Mouse (Mus musculus) G1E-ER4 (cell line): ENCODE results near the gene Epyc. TPM values are rescaled to one million over a fixed set of nuclear protein-coding genes. Genes with fewer than 3 reads are reported as not detected.

Experiments used
- GATA1 ChIP-seq: IDR thresholded peaks from one replicate; pipeline ENCODE4 v1.8.0; 2012; ENCODE audit warnings: low read length, inconsistent platforms
- polyA plus RNA-seq: library from polyadenylated mRNA; stranded (reverse); fragments of >175 nt; gene quantifications from 2 replicates; pipeline ENCODE4 v1.2.3, GENCODE M21; 2012

The Epyc gene
- not detected in 2 replicates for polyA plus RNA-seq

GRCm38 (mm10) chr10:97643768-97644167 lies at the start of gene Epyc:
Gene Epyc, plus strand, starts transcription at chr10:97644068.
- no peak for TF ChIP-seq GATA1

GRCm38 (mm10) chr10:97595680-97596079 lies 48.2 kb upstream of the Epyc start:
- no peak for TF ChIP-seq GATA1

GRCm38 (mm10) chr10:97601744-97602143 lies 42.1 kb upstream of the Epyc start:
- no peak for TF ChIP-seq GATA1

DNA sequence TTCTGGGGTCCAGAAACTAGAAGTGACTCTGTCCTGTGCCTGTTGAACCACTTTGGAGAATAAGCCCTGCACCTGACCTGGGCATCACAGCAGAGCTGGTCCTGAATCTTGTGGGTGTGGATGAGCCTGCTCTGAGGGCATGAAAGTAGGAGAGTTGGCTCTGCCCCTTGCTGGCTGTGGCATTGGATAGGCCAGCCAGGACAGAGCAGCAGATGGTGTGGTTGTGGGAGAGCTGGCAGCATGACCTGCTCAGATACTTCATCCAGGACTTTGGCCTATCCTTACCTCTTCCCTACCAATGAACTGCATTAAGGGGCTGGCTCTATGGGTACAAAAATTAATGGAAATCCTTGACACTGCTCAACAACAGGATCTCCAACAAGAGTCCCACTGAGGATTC lies 40.6 kb upstream of the Epyc start:
- no peak for TF ChIP-seq GATA1

DNA sequence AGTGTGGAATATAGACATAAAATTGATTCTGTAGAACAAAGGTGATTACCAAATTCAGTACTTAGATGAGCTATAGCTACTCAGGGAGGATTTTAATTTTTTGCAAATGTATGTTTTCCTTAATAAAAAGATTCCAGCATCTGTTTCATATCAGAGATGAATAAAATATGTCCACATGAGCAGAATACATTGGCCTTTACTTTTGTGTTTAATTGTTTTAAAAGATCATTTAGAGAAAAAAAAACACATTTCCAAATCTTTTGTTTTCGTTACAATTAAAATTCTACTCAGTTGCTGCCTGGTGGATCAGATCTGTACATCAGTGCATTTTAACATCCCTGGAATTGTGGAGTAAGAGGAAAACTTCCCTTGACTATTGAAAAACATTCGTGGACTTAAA lies 37.3 kb upstream of the Epyc start, which contains the start of gene Kera:
Gene Kera (plus strand): TSS at position 301 of the 400 bp plus-strand sequence.
- TF ChIP-seq GATA1: no peak

DNA sequence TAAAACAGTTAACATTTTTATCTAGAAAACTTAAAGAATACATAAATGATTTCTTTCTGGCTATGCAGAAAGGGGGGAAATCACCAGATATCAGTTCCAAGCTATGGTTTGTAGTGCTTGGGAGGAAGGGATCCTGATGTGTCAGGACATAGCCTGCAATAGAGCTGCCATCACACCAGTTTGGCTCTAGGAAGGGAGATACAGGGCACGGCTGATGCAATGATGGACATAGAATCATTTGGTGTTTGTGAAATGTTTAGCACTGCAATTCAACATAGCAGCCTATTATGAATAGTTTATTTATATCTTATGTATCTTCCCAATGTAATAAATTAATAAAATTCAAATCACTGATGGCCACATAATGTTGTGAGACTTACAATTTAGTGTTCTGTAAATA lies 21.5 kb upstream of the Epyc start:
- no peak for TF ChIP-seq GATA1

DNA sequence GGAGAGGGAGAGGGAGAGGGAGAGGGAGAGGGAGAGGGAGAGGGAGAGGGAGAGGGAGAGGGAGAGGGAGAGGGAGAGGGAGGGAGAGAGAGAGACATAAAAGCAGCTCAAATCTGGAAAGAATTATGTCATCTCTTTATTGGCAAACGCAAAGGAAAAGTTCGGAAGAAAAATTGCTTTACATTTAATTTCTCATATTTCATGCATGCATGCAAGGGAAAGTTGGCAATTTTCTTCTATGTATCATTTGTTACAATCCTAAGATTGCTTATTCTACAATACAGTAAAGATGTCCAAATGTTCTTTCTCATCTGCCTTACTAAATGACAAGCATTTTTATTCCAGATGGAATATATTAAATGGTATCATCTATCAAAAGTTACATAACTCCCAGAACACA lies 19.5 kb upstream of the Epyc start:
- no peak for TF ChIP-seq GATA1

DNA sequence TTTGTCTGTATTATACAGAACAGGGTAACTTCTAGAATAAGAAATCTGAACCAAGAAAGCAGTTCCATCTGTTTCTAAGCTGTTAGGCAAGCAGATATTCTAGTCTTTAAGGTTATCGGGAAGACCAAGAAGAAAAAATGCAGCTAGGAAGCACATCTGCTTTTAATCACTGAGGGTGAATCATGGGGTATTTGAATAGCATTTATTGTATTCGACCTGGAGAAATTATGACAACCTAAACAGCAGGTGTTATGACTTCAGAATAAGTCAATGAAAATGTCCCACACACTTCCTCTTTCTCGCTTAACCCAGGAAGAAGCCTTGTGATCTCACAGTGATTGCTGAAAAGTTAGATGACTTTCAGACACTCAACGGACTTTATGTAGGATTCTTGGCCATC lies 18.8 kb upstream of the Epyc start:
- no peak for TF ChIP-seq GATA1

- TF ChIP-seq GATA1: no peak
Observed at GRCm38 (mm10) chr10:97626543-97626942, 17.3 kb upstream of the Epyc start.

GRCm38 (mm10) chr10:97631061-97631460 lies 12.8 kb upstream of the Epyc start:
- TF ChIP-seq GATA1: no peak

DNA sequence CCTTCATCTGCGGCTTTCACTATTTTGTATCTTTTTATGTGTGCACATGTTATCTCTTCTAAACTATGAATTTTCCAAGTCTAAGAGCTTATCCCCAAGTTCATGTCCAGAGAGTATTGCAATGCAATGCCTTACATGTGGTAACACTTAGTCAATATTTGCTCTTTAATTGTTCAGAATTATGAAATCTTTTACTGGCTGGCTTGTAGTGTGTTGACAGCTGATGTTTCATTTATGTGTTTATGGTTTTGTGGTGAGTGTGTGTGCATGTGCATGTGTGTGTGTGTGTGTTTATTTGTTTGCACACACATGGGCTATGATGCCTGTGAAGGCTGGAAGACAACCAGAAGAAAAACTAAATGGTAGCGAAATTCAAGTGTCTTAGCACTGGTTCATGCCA lies 1.9 kb upstream of the Epyc start:
- no peak for TF ChIP-seq GATA1

DNA sequence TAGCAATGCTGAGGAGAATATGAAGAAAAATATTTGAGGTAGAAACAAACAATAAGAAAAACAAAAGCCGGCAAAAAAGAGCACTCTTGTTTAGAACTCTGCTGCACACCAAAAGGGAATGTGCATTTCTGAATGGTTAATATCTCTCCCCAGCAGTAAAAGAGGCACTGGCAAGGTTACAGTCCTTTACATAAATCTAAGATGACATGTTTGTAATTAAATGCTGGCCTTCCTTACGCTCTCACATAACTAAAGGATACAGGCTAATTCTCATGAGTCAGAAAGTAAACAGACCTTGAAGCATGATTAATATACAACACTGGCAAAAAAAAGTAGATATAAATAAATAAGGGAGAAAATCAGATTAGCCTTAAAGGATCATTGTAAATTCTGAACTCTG lies 6.5 kb downstream of the Epyc start:
- no peak for TF ChIP-seq GATA1

- TF ChIP-seq GATA1: no peak
Observed at GRCm38 (mm10) chr10:97659489-97659888, 15.6 kb downstream of the Epyc start.

DNA sequence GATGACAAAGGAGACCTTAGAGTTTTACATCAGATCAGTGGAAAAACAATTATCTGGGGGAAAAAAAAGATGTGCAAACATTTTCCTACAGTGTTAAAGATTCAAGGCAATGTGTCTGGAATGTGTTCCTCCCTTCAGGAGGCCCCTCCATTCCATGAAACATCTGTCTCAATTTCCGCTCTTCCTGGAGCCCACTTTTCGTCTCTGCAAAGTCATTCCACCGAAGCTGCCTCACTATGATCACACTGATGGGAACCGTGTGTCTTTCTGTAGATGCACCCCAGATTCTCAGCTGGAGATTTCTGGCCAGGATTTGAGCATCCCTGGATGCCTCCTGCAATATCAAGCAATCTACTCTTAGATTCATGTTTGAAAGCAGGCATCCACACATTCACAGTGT lies 24.8 kb downstream of the Epyc start:
- TF ChIP-seq GATA1: no peak

DNA sequence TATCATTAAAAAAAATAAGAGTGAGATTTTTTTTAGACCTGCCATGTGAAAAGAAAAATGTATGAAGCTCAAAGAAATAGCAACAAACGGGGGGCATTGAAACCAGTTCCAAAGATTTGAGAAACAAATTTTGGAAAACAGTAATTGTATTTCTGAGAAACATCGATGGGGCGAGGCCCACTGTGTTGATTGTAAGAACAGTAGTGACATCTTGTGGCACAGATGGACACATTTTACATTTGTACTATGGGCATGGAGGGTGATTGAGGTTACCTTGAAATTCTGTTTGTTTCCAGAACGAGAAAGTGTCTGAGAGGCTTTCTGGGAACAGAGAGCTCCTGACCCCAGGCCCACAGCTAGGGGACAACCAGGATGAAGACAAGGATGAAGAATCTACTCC lies 26.3 kb downstream of the Epyc start:
- TF ChIP-seq GATA1: no peak

GRCm38 (mm10) chr10:97673239-97673638 lies 29.4 kb downstream of the Epyc start:
- no peak for TF ChIP-seq GATA1

DNA sequence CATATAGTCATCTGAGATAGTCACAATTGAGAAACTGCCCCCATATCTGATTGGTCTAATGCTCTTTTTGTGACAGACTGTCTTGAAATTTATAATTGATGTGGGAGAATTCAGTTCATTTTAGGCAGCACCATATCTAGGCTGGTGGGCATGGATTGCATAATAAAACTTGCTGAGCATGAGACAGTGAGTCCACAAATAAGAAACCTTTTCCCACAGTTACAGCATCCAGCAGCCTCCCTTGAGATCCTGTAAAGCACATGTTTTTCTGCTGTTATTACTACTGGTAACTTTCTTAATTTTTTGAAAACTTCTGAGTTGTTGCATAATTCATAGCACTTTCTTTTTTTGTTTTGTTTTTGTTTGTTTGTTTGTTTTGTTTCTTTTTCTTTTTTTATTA lies 39.1 kb downstream of the Epyc start:
- TF ChIP-seq GATA1: no peak

DNA sequence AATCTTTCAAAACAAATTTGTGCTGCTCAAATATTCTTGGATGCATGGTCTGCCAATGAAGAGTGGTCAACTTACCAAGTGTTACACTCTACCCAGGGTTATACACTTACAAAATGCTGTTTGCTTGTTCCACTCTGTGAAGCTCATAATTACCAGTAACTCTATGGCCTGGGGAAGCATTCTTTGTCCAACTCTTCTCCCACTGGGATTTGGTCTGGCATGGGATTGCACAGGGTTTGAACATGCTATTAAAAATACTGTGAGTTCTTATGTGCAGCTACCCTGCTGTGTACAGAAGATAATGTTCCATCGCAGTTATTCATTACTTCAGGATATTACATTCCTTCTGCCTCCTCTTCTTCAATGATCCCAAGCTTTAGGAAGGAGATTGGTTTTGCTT lies 43.3 kb downstream of the Epyc start:
- no peak for TF ChIP-seq GATA1
